Mouse (Mus musculus): ENCODE measurements around the gene Gstt4.
"Not testable (repeated sequence)": the region's sequence is repeated elsewhere in the genome, so short reads cannot be mapped to it uniquely, and the experiment has no call there.

Gene Gstt4

GRCm38 (mm10) chr10:75822443-75822842, at the start of gene Gstt4:
TSS of gene Gstt4 (minus strand) at chr10:75822543.
- no peak for DNase-seq

- no peak for DNase-seq
Observed at GRCm38 (mm10) chr10:75861587-75861986, 39.2 kb upstream of the Gstt4 start.

GRCm38 (mm10) chr10:75860746-75861145, 38.4 kb upstream of the Gstt4 start:
- DNase-seq: peak; percentile 24

- DNase-seq: peak; percentile 94
Observed at GRCm38 (mm10) chr10:75859786-75860470, 37.6 kb upstream of the Gstt4 start, which contains the start of gene Mif. TSS of gene Mif (minus strand) at chr10:75860240.

GRCm38 (mm10) chr10:75859107-75859746, 36.9 kb upstream of the Gstt4 start:
- DNase-seq: peak; percentile 82

- no peak for DNase-seq
Observed at GRCm38 (mm10) chr10:75857598-75857997, 35.3 kb upstream of the Gstt4 start.

GRCm38 (mm10) chr10:75856976-75857375, 34.6 kb upstream of the Gstt4 start:
- DNase-seq: no peak

- DNase-seq: no peak
Observed at GRCm38 (mm10) chr10:75856155-75856907, 34.0 kb upstream of the Gstt4 start.

- DNase-seq: no peak
Observed at GRCm38 (mm10) chr10:75855416-75855981, 33.2 kb upstream of the Gstt4 start.

GRCm38 (mm10) chr10:75854791-75855190, 32.4 kb upstream of the Gstt4 start:
- no peak for DNase-seq

GRCm38 (mm10) chr10:75854096-75854495, 31.8 kb upstream of the Gstt4 start:
- no peak for DNase-seq

GRCm38 (mm10) chr10:75853452-75853851, 31.1 kb upstream of the Gstt4 start:
- peak; percentile 91 for DNase-seq

GRCm38 (mm10) chr10:75852539-75853125, 30.3 kb upstream of the Gstt4 start:
- no peak for DNase-seq

- no peak for DNase-seq
Observed at GRCm38 (mm10) chr10:75851681-75852080, 29.3 kb upstream of the Gstt4 start.

GRCm38 (mm10) chr10:75851076-75851475, 28.7 kb upstream of the Gstt4 start:
- peak; percentile 52 for DNase-seq

GRCm38 (mm10) chr10:75848382-75848781, 26.0 kb upstream of the Gstt4 start:
- DNase-seq: no peak

GRCm38 (mm10) chr10:75845306-75845930, 23.1 kb upstream of the Gstt4 start:
- no peak for DNase-seq

- DNase-seq: no peak
Observed at GRCm38 (mm10) chr10:75844800-75845199, 22.5 kb upstream of the Gstt4 start.

- not testable (repeated sequence) for DNase-seq
Observed at GRCm38 (mm10) chr10:75843898-75844297, 21.6 kb upstream of the Gstt4 start.

- no peak for DNase-seq
Observed at GRCm38 (mm10) chr10:75839092-75839491, 16.7 kb upstream of the Gstt4 start.

GRCm38 (mm10) chr10:75837248-75837759, 15.0 kb upstream of the Gstt4 start, which contains the start of gene Gstt2:
TSS of gene Gstt2 (minus strand) at chr10:75837424.
- DNase-seq: peak; percentile 98

All from retina, postnatal 1 day (tissue).